Mouse (Mus musculus) olfactory bulb, adult 2 months (tissue): Measurements from ENCODE around the gene Pex3. TPM values are rescaled to one million over a fixed set of nuclear protein-coding genes. Genes with fewer than 3 reads are reported as not detected.

Experiments
- H3K27ac ChIP-seq: fragments of 200-500 bp; 2 replicates; pipeline ENCODE4 v1.5.1; 2012; ENCODE audit warnings: low read depth, low read length; ENCODE audit not compliant: insufficient read depth
- H3K4me1 ChIP-seq: fragments of 200-500 bp; 2 replicates; pipeline ENCODE4 v1.6.1; 2012; ENCODE audit warnings: low read length; ENCODE audit not compliant: control insufficient read depth, insufficient read depth
- H3K4me3 ChIP-seq: fragments of 200-500 bp; 2 replicates; pipeline ENCODE4 v1.5.1; 2012; ENCODE audit warnings: mild to moderate bottlenecking, low read depth, low read length, moderate library complexity; ENCODE audit not compliant: insufficient read depth
- CTCF ChIP-seq: fragments of 200-500 bp; IDR thresholded peaks from 2 replicates; pipeline ENCODE4 v1.5.1; 2012; ENCODE audit warnings: low read depth, mild to moderate bottlenecking, low read length, moderate library complexity; ENCODE audit not compliant: insufficient read depth
- POLR2A ChIP-seq: fragments of 200-500 bp; IDR thresholded peaks from 2 replicates; pipeline ENCODE4 v1.6.1; 2012; ENCODE audit warnings: mild to moderate bottlenecking, low read depth, low read length, moderate library complexity; ENCODE audit not compliant: insufficient read depth
- WGBS: fragments of 180-500 bp; shearing (Covaris S2); methylation state at CpG from one replicate; pipeline ENCODE4 v1.1.7; 2018; 5-methylcytosine and 5-hydroxymethylcytosine counted together
- polyA plus RNA-seq: library from polyadenylated mRNA; stranded (reverse); fragments of >200 nt; gene quantifications from 2 replicates; pipeline ENCODE4 v1.2.4, GENCODE M21; 2012; ENCODE audit warnings: low replicate concordance; ENCODE audit not compliant: missing spikeins, insufficient read depth, insufficient read length

Pex3 gene
- polyA plus RNA-seq: not detected in 2 replicates

DNA sequence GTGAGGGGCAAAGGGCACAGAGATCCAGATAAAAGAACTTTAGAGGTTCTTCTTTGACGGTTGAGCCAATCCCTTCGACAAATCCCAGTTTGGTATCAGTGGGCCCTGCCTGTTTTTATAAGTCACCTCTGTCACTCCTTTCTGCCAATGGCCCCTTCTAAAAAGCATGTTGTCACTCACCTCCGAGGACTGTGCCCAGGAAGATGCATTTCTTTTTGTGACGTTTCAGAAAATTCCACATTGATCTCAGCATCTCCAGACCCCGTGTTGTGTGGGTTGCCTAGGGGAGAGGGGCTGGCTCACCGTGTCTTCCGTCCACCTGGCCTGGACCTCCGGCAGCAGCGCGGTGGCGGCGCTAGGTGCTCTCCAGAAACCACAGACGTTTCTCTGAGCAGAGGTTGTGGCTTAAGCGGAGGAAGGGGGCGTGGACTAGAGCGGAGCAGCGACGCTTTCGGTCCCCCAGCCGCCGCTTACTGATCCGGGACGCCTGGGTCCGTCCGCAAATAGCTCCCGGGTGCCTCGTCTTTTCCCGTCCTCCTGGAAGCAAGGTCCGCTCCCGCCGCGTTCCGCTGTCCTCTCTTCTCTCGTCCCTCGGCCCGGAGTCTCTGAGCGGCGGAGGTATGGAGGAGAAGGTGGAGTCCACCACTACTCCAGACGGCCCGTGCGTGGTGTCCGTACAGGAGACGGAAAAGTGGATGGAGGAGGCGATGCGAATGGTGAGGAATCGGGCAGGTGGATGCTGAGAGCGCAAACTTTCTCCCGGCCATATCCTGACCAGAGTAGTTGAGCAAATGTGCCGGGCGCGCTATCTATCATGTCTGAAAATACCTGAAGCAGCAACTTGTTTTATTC lies at the start of gene Pex3, which contains the start of gene Adat2:
Gene Pex3, minus strand, starts transcription at position 497 of the 852 bp plus-strand sequence.
Gene Adat2, plus strand, starts transcription at position 249 of the 852 bp plus-strand sequence.
- peak within 1 kb of the TSS; percentile 69 for H3K4me3 ChIP-seq
- peak within 1 kb of the TSS; percentile 22; the same call in 1 of the 2 replicates for H3K27ac ChIP-seq
- WGBS: under 1% methylated on average over 51 of the region's 51 CpGs
- H3K4me1 ChIP-seq: 0 out of 2 replicates have a peak, but pooled peaks cover 2% of the 10 kb centered on the region
- TF ChIP-seq CTCF: no peak
- TF ChIP-seq POLR2A: peak; percentile 76

DNA sequence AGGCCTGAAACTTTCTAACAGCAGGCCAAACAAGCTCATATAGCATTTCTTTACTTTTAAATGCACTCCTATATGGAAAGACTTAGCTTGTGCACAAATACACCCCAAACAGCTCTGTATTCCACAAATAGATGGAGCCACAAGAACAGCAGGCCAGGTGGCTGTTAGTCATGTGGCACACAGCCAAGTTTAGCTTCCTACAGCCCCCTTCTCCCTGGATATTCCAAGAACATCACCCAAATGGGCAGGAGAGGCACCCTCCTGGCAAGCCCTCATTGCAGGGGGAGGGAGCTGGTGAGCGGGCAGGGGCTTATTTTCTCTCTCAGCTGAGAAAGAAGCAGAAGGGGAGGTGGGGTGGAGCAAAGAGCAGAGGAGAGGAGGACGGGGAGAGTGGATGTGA lies 48.0 kb upstream of the Pex3 start:
- 18% methylated on average over 2 of the region's 2 CpGs for WGBS

DNA sequence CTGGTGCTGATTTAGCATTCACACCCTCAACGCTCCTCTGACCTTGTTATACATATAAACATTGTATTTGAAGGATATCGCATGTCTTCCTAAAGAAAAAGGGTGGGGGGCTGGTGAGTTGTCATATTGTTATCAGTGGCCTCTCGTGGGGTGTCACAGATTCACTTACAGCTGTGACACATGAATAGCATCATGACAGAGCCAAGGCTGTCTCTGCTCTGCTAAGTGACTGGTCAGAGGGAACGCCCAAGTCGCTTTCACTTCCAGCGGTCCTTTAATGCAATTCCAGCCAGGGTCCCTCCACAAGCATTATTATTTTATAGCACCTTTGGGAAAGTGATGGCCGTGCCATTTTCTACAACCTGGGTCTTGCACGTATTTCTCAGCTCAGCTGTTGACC lies 44.5 kb upstream of the Pex3 start:
- WGBS: 82% methylated on average over 8 of the region's 8 CpGs
- no peak overlapping the region for H3K4me3 ChIP-seq
- TF ChIP-seq CTCF (no peak), POLR2A (no peak)

More for the DNA sequence above, 48.0 kb upstream of the Pex3 start:
- H3K4me1 ChIP-seq: peaks cover 35% of the 10 kb centered on the region
- H3K4me3 ChIP-seq: no peak overlapping the region
- peak overlapping the region; percentile 98 for H3K27ac ChIP-seq
- no peak for TF ChIP-seq POLR2A
- TF ChIP-seq CTCF: no peak

DNA sequence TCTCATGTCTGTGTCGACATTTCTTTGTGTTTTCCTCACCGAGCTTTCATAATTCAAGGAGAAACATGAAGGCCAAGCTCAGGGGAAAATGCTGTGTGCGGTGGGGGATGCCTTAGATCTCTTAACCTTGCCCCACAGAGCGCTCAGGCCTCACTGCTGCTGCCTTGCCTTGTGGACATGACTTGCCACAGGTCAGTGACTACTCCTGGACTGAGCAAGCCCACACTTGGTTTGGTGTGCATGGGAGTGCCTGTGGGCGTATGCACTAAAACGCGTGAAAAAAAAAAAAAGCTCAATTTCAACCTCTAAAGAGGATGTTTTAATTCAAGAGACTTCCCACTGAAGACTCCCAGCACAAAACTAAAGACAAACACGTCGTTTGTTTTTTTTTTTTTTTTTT lies 43.9 kb upstream of the Pex3 start:
- TF ChIP-seq POLR2A (no peak), CTCF (no peak)
- Histone ChIP-seq H3K4me3 (no peak overlapping the region), H3K27ac (peak overlapping the region; percentile 46), H3K4me1 (peaks cover 31% of the 10 kb centered on the region)
- WGBS: 57% methylated on average over 9 of the region's 9 CpGs

More for the DNA sequence above, 44.5 kb upstream of the Pex3 start:
- Histone ChIP-seq H3K4me1 (peaks cover 37% of the 10 kb centered on the region), H3K27ac (peak overlapping the region; percentile 40; the same call in 1 of the 2 replicates)

DNA sequence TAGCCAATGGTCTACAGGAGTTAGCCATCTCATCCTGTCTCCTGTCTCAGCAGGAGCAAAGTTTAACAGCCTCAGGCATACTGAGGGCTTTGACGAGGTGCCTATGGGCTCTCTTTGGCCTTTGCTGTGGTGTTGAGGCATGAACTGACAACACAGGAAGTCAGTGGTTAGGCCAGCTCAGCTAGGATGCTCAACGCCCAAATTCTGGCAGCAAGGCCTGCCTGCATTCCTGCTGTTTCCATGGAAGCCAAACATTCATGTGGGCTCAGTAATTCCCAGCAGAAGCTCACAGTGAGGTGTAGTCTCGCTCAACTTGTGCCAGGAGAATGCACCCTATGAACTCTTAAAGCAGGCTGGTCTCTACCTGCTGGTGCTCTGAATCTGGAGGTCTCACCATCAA lies 43.1 kb upstream of the Pex3 start:
- Histone ChIP-seq H3K4me3 (no peak overlapping the region), H3K4me1 (peaks cover 27% of the 10 kb centered on the region), H3K27ac (peak overlapping the region; percentile 81)
- TF ChIP-seq CTCF: no peak
- no peak for TF ChIP-seq POLR2A
- 29% methylated on average over 3 of the region's 3 CpGs for WGBS

DNA sequence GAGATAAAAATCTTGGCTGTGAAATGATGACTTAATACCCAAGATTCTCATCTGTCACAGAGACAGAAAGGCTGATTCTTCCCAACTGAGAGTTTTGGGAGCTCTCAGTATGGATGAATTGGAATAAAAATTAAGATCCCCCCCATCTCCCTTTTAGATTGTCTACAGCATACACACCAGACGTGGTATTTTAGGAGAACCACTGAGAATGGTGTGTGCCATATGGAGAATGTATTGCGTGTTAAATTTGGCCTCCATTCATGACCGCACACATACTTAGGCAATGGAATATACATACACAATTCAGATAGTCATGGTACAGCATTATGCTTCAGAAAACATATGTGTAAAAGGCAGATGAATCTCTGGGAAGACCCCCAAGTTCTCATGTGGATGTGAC lies 40.6 kb upstream of the Pex3 start:
- 88% methylated on average over 3 of the region's 3 CpGs for WGBS
- Histone ChIP-seq H3K4me1 (peaks cover 17% of the 10 kb centered on the region), H3K27ac (no peak overlapping the region), H3K4me3 (no peak overlapping the region)
- TF ChIP-seq POLR2A (no peak), CTCF (no peak)

DNA sequence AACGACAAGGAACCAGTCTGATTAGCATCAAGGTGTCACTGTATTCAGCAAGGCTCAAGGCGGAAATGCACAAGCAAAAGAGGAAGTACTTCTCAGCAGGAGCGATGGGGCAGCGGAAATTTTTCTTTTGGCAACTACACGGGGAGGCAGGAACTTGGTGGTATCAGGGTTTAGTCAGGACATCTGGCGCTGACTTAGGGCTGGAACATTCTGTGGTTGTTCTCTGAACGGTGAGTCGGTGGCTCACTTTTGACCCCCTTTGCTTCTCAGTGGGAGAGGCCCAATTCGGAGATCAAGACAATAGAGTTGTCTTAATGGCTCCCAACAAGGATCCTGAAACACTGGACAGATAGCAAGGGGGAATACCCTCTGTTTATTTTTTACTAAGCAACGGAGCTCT lies 39.3 kb upstream of the Pex3 start:
- Histone ChIP-seq H3K4me3 (no peak overlapping the region), H3K27ac (no peak overlapping the region), H3K4me1 (peaks cover 12% of the 10 kb centered on the region)
- 93% methylated on average over 10 of the region's 10 CpGs for WGBS
- no peak for TF ChIP-seq CTCF
- TF ChIP-seq POLR2A: no peak

DNA sequence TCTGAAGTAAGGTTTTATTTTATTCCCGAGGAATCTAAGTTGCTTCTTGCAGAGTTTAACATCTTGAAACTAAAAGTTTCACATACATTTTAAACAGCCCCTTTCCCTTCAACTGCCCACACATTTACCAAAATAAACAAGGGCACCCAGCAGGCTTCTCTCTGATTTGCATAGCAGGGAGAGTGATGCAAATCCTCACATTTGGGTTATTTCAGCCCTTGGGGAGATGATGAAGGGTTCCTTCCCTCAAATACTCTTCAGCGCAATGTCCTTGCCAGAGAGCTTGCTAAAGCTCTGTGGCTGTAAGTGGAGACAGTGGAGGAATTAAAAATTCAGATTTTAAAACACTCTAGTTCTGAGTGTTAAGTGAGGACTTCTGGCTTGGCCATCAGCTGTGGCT lies 35.0 kb upstream of the Pex3 start:
- Histone ChIP-seq H3K4me3 (no peak overlapping the region), H3K27ac (peak overlapping the region; percentile 87), H3K4me1 (peaks cover 3% of the 10 kb centered on the region; the same call in 1 of the 2 replicates)
- WGBS: 28% methylated on average over 2 of the region's 2 CpGs
- TF ChIP-seq POLR2A (no peak), CTCF (no peak)

DNA sequence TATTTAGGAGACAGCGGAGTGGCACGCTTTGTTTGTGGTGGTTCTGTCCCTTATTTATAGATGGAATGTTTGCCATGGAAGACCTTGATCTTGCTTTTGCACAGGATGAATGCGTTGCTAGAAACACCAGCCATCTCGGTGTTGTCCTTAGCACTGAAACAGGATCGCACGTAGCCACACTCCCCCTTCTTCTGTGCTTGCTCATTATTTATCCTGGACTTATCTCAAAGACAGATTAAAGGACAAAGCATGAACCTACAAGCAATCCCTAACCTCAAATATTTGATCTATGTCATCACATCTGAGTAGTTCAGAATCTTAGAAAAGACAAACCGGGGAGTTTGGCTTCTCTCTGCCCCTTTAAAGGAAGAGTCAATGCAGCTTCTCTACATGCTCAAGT lies 24.2 kb upstream of the Pex3 start:
- Histone ChIP-seq H3K4me1 (peaks cover 4% of the 10 kb centered on the region), H3K4me3 (no peak overlapping the region), H3K27ac (no peak overlapping the region)
- TF ChIP-seq POLR2A (no peak), CTCF (no peak)
- 91% methylated on average over 7 of the region's 7 CpGs for WGBS
